Mouse (Mus musculus) G1E (cell line): ENCODE data around the gene Fis1.

Experiments
- CTCF ChIP-seq: IDR thresholded peaks from 2 replicates; pipeline ENCODE4 v1.5.1; 2012; ENCODE audit warnings: low read depth, low read length, inconsistent platforms, mixed read lengths
- GATA1 ChIP-seq: IDR thresholded peaks from 2 replicates; pipeline ENCODE4 v1.6.1; 2012; ENCODE audit warnings: borderline replicate concordance, low read length, inconsistent platforms, mixed read lengths
- POLR2AphosphoS5 ChIP-seq: IDR thresholded peaks from 2 replicates; pipeline ENCODE4 v1.6.1; 2012; ENCODE audit warnings: low read depth, low read length, inconsistent platforms; ENCODE audit not compliant: insufficient replicate concordance
- TAL1 ChIP-seq: conservative IDR thresholded peaks from 2 replicates; pipeline ENCODE4 v1.6.1; 2012; ENCODE audit warnings: low read depth, low read length, inconsistent platforms, mixed read lengths

DNA sequence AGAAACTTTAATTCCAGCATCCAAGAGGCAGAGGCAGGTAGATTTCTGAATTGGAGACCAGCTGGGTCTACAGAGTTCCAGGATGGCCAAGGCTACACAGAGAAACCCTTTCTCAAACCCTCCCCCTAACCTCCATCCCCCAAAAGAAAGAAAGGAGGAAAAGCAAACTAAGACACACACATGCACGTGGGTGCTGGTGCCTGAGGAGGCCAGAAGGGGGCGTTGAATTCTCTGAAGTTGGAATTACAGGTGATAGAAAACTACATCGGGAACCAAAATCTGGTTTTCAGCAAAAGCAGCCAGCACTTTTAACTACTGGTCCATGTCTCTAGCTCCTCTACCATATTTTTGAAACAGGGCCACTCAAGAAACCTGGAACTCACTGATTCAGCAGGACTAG is 48.5 kb upstream of the Fis1 start:
- TF ChIP-seq CTCF (no peak), GATA1 (no peak), POLR2AphosphoS5 (no peak), TAL1 (no peak)
